Mouse (Mus musculus) liver, embryonic 14.5 days (tissue): ENCODE data around the gene Apobec3. TPM values are rescaled to one million over a fixed set of nuclear protein-coding genes. Genes with fewer than 3 reads are reported as not detected.

Source experiments
- ATAC-seq: fragments of 200-750 bp; cut with Nextera tagmentation; 2 replicates; pipeline ENCODE4 v1.8.0; 2017; ENCODE audit warnings: moderate number of reproducible peaks, mild to moderate bottlenecking, moderate library complexity; ENCODE audit not compliant: insufficient read depth
- DNase-seq, 3 experiments: peaks; one replicate each; pipeline ENCODE4 v3.0.0-alpha.2; 2012 to 2013; ENCODE audit warnings: low read depth in 3 of 3, low spot score in 3 of 3
- H3K27ac ChIP-seq: fragments of 300-500 bp; sonication (generic); 2 replicates; pipeline ENCODE4 v1.5.1; 2014; ENCODE audit warnings: moderate library complexity, mild to moderate bottlenecking, control low read depth, inconsistent platforms
- H3K27me3 ChIP-seq: fragments of 300-500 bp; sonication (generic); 2 replicates; pipeline ENCODE4 v1.6.1; 2014; ENCODE audit warnings: mild to moderate bottlenecking, low read length, moderate library complexity; ENCODE audit not compliant: control insufficient read depth, insufficient read depth
- H3K36me3 ChIP-seq: fragments of 300-500 bp; sonication (generic); replicated peaks from 2 replicates; pipeline ENCODE4 v1.6.1; 2014; ENCODE audit warnings: low read depth; ENCODE audit not compliant: control insufficient read depth, insufficient read depth
- H3K4me1 ChIP-seq, 2 experiments: fragments of 200-500 bp in 1 of 2; fragments of 300-500 bp in 1 of 2; sonication (generic) in 1 of 2; replicated peaks; 2 replicates each; pipeline ENCODE4 v1.6.1; 2012 to 2014; ENCODE audit warnings: antibody characterized with exemption in 1 of 2, inconsistent platforms in 1 of 2, low read length in 1 of 2; ENCODE audit not compliant: control insufficient read depth in 2 of 2, insufficient read depth in 2 of 2
- H3K4me2 ChIP-seq: fragments of 300-500 bp; sonication (generic); 2 replicates; pipeline ENCODE4 v1.6.1; 2014; ENCODE audit warnings: low read depth, mild to moderate bottlenecking, control low read depth, moderate library complexity
- H3K4me3 ChIP-seq, 2 experiments: fragments of 200-500 bp in 1 of 2; fragments of 300-500 bp in 1 of 2; sonication (generic) in 1 of 2; 2 replicates each; pipeline ENCODE4 v1.5.1; 2012 to 2014; ENCODE audit warnings: low read depth in 2 of 2, low read length in 2 of 2, mild to moderate bottlenecking in 2 of 2, control low read depth in 1 of 2, inconsistent platforms in 1 of 2, moderate library complexity in 1 of 2; ENCODE audit not compliant: insufficient read depth in 1 of 2
- H3K9ac ChIP-seq: fragments of 300-500 bp; sonication (generic); replicated peaks from 2 replicates; pipeline ENCODE4 v1.6.1; 2014; ENCODE audit warnings: mild to moderate bottlenecking, control low read depth, moderate library complexity
- H3K9me3 ChIP-seq: fragments of 300-500 bp; sonication (generic); 2 replicates; pipeline ENCODE4 v1.6.1; 2016; ENCODE audit warnings: low read length, mixed read lengths; ENCODE audit not compliant: control insufficient read depth
- CTCF ChIP-seq: IDR thresholded peaks from 2 replicates; pipeline ENCODE4 v1.5.1; 2016; ENCODE audit warnings: antibody characterized with exemption, low read depth, control low read depth
- EP300 ChIP-seq: IDR thresholded peaks from 2 replicates; pipeline ENCODE4 v1.6.1; 2016; ENCODE audit warnings: antibody characterized with exemption, low read depth
- WGBS: fragments of 180-500 bp; shearing (Covaris S2); extraction: QIAGEN DNeasy Blood & Tissue Kit; methylation state at CpG from one replicate; pipeline ENCODE4 v1.1.7; 2014; ENCODE audit not compliant: insufficient replicate concordance; 5-methylcytosine and 5-hydroxymethylcytosine counted together
- polyA plus RNA-seq, 2 experiments: library from polyadenylated mRNA; depleted of rRNA in 1 of 2; stranded (reverse) in 1 of 2; unstranded in 1 of 2; fragments of >200 nt; fragmentation: Nextera tagmentation in 1 of 2; extraction: Ambion mirVana in 1 of 2; gene quantifications; 2 replicates each; pipeline versions ENCODE4 v1.2.1 to v1.2.3; 2012 to 2014

The Apobec3 gene
- polyA plus RNA-seq, 2 experiments, result 29.8 to 34.3 TPM

DNA sequence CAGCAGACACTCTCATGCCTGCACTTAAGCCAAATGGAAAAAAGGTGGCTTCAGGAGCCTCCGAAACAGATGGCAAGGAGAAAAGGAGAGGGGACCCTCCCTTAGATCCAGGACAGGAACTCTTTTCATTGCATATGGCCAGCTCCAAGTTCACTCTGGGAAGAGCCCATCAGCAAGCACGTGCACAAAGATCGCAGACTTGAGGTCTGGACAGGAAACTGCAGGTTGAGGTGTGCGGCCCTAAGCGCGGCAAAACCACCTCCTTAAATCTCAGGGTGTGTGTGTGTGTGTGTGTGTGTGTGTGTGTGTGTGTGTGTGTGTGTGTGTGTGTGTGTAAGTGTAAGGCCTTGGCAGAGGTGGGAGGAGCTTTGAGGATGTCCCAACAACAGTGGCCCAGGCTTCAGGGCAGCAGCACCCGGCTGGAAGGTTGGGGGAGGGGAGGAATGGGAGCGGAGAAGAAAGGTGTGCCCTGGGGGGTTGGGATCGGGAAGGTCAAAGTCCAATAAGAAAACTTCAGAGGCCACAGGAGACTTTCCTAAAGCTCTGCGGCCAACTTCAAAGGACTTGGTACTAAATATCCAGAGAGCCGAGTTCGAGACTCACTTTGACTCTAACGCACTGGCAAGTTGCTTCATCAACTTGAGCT lies 40.2 kb downstream of the Apobec3 start:
- no peaks in the 10 kb centered on the region for H3K9me3 ChIP-seq
- H3K4me2 ChIP-seq, result peak overlapping the region; percentile 97
- no peaks in the 10 kb centered on the region for H3K36me3 ChIP-seq
- peaks cover 27 to 28% of the 10 kb centered on the region in 2 experiments for H3K4me1 ChIP-seq
- H3K4me3 ChIP-seq, result peak overlapping the region; percentile 63 to 83
- no peak overlapping the region; the same call in 1 of the 2 replicates for H3K9ac ChIP-seq
- no peak overlapping the region for H3K27ac ChIP-seq
- H3K27me3 ChIP-seq, result peaks cover 42% of the 10 kb centered on the region
- DNase-seq (no peak), ATAC-seq (no peak)
- TF ChIP-seq CTCF, result no peak
- TF ChIP-seq EP300, result no peak
- WGBS, result 43% methylated on average over 13 of the region's 13 CpGs

DNA sequence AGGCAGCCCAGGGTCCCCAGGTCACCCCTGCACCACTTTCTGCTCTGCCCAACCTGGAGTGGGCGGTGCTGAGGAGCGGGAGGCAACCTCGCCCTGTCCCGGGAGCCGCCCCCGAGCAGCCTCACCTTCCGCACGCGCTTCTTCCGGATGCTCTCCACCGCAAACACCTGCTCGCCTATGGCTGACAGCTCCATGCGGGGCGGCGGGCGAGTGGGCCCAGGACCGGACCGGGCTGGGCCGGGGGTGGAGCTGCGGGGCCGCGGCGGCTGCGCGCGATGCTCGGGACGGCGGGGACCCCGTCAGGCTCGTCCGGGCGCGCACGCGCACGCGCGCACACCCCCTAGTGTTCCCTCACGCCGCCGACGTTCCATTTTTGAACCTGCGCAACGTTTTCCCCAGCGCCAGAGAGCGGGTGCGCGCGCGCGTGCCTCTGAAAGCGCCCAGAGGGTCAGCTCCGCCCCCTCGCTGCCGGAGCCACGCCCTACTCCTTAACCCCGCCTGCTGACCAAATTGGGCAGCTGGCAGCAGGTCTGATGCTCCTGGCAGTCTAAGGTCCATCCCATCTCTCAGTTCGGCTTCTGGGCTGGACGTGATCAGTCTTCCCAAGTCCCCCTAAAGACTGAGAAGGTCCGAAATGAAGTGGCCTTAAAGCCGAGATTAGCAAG lies 41.0 kb downstream of the Apobec3 start:
- peak overlapping the region; percentile 97 for H3K4me2 ChIP-seq
- no peaks in the 10 kb centered on the region for H3K9me3 ChIP-seq
- DNase-seq, result peak; percentile 67 to 77 (median 68)
- peaks cover 18 to 19% of the 10 kb centered on the region in 2 experiments for H3K4me1 ChIP-seq
- peak; percentile 56 for TF ChIP-seq CTCF
- TF ChIP-seq EP300, result no peak
- H3K27ac ChIP-seq, result peak overlapping the region; percentile 14; the same call in 1 of the 2 replicates
- under 1% methylated on average over 61 of the region's 62 CpGs for WGBS
- peak overlapping the region; percentile 63 to 83 for H3K4me3 ChIP-seq
- H3K36me3 ChIP-seq, result no peaks in the 10 kb centered on the region
- peak overlapping the region; percentile 71 for H3K9ac ChIP-seq
- ATAC-seq, result peak; percentile 58
- peaks cover 42% of the 10 kb centered on the region for H3K27me3 ChIP-seq

DNA sequence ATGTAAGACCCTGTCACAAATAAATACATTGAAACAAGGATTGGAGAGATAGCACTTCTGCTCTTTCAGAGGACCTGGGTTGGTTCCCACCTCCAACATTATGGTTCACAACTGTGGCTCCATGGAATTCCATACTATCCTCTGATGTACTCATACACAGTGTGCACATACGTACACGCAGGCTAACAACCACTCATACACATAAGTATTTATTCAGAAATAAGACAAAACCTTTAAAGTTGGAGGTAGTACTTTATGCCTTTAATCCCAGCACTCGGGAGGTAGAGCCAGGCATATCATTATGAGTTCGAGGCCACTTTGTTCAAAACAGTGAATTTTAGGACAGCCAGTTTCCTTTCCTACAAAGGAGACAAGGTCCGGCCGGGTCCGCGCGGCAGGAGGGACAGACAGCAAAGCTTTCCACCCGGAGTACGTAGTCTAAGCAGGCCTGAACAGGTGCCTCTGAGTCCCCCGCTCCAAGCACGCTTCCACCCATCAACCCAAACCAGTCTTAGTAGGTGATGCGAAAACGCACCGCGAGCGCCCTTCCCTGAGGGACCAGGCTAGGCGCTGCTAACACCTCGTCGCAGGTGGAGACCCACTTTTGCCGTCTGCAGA lies 41.7 kb downstream of the Apobec3 start:
- no peaks in the 10 kb centered on the region for H3K9me3 ChIP-seq
- peaks cover 15 to 17% of the 10 kb centered on the region in 2 experiments for H3K4me1 ChIP-seq
- H3K27me3 ChIP-seq, result peaks cover 46% of the 10 kb centered on the region
- WGBS, result 9% methylated on average over 22 of the region's 22 CpGs
- peak overlapping the region in 1 of 2 experiments; percentile 83; a peak in 2 of 4 replicates for H3K4me3 ChIP-seq
- ATAC-seq (no peak), DNase-seq (no peak)
- no peak overlapping the region for H3K27ac ChIP-seq
- H3K9ac ChIP-seq, result no peak overlapping the region
- peak overlapping the region; percentile 97 for H3K4me2 ChIP-seq
- TF ChIP-seq CTCF (no peak), EP300 (no peak)
- no peaks in the 10 kb centered on the region for H3K36me3 ChIP-seq

DNA sequence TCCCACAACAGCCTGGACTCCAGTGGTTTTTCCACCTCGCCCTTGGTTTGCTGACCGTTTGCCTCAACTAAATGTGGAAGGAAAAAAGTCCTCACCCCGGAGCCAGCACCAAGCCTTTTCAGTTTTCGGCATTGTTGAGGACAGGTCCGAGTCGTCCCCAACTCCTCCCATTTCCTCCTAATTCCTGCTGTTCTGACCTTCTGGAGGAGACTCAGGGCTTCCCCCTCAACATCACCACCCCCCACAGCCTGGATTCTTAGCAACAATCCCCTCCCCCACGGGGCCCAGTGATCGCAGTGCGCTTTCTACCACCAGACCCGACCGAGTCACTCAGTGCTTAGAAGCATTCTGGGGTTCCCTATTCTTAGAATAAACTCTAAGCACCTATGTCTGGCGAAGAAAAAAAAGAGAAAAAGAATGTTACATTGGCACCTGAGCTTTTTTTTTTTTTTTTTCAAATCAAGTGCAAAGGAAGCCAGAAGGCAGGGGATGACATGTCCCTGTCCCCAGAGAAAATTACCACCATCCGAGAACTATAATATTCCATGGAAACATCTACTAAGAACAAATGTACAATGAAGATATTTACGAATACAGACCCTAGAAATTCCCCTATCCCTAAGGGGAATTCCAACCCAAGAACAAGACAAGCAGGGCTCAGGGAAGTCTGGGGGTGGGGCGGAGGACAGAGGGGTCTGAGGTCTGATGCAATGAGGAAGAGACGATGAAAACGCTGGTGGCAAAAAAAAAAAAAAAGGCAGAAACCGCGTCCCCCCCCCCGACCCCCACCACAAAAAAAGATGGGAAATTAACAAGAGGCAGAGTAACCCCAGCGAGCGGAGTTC lies 42.4 kb downstream of the Apobec3 start:
- ATAC-seq (no peak), DNase-seq (no peak)
- TF ChIP-seq CTCF (no peak), EP300 (no peak)
- Histone ChIP-seq H3K9ac (no peak overlapping the region), H3K27ac (no peak overlapping the region), H3K4me2 (0 out of 2 replicates have a peak overlapping the region, but pooled peaks have one; percentile 18), H3K36me3 (no peaks in the 10 kb centered on the region), H3K4me3 (no peak overlapping the region), H3K27me3 (peaks cover 46% of the 10 kb centered on the region), H3K9me3 (no peaks in the 10 kb centered on the region), H3K4me1 (peaks cover 8 to 10% of the 10 kb centered on the region in 2 experiments)
- 1% methylated on average over 22 of the region's 22 CpGs for WGBS
